Mouse (Mus musculus) thymus, postnatal 25 days (tissue): Measurements from ENCODE around the gene Jade1.

Source experiments
- DNase-seq: peaks from one replicate; pipeline ENCODE4 v3.0.0; 2022

The Jade1 gene

GRCm38 (mm10) chr3:41555491-41556381 is at the start of gene Jade1:
TSS of gene Jade1 (plus strand) at chr3:41555731.
- DNase-seq = no peak

- no peak for DNase-seq
Observed at GRCm38 (mm10) chr3:41509441-41509840, 46.1 kb upstream of the Jade1 start.

- DNase-seq = no peak
Observed at GRCm38 (mm10) chr3:41510191-41510590, 45.3 kb upstream of the Jade1 start.

- no peak for DNase-seq
Observed at GRCm38 (mm10) chr3:41510750-41511149, 44.8 kb upstream of the Jade1 start.

GRCm38 (mm10) chr3:41514003-41514402 is 41.5 kb upstream of the Jade1 start:
- no peak for DNase-seq

GRCm38 (mm10) chr3:41514683-41515305 is 40.7 kb upstream of the Jade1 start:
- no peak for DNase-seq

GRCm38 (mm10) chr3:41516961-41517518 is 38.5 kb upstream of the Jade1 start:
- DNase-seq = no peak

GRCm38 (mm10) chr3:41520925-41521324 is 34.6 kb upstream of the Jade1 start:
- DNase-seq = no peak

GRCm38 (mm10) chr3:41521733-41522132 is 33.8 kb upstream of the Jade1 start:
- DNase-seq = no peak

- no peak for DNase-seq
Observed at GRCm38 (mm10) chr3:41522226-41523005, 33.1 kb upstream of the Jade1 start.

GRCm38 (mm10) chr3:41523006-41523375 is 32.5 kb upstream of the Jade1 start:
- no peak for DNase-seq

GRCm38 (mm10) chr3:41523460-41523859 is 32.1 kb upstream of the Jade1 start:
- no peak for DNase-seq

GRCm38 (mm10) chr3:41528291-41528969 is 27.1 kb upstream of the Jade1 start:
- DNase-seq = no peak

- DNase-seq = no peak
Observed at GRCm38 (mm10) chr3:41530156-41530555, 25.4 kb upstream of the Jade1 start.

- no peak for DNase-seq
Observed at GRCm38 (mm10) chr3:41531541-41531940, 24.0 kb upstream of the Jade1 start.

GRCm38 (mm10) chr3:41532109-41532508 is 23.4 kb upstream of the Jade1 start:
- DNase-seq = no peak

GRCm38 (mm10) chr3:41533660-41534059 is 21.9 kb upstream of the Jade1 start:
- DNase-seq = no peak

- DNase-seq = no peak
Observed at GRCm38 (mm10) chr3:41537957-41538356, 17.6 kb upstream of the Jade1 start.

- DNase-seq = peak; percentile 19
Observed at GRCm38 (mm10) chr3:41541313-41541712, 14.2 kb upstream of the Jade1 start.

GRCm38 (mm10) chr3:41544451-41544850 is 11.1 kb upstream of the Jade1 start:
- no peak for DNase-seq

- DNase-seq = no peak
Observed at GRCm38 (mm10) chr3:41547289-41547688, 8.2 kb upstream of the Jade1 start.

- DNase-seq = no peak
Observed at GRCm38 (mm10) chr3:41548238-41548637, 7.3 kb upstream of the Jade1 start.

GRCm38 (mm10) chr3:41551671-41552070 is 3.9 kb upstream of the Jade1 start:
- no peak for DNase-seq
